Mouse (Mus musculus) hindbrain, postnatal 0 days (tissue): ENCODE data around the gene Amph. TPM values are rescaled to one million over a fixed set of nuclear protein-coding genes. Genes with fewer than 3 reads are reported as not detected.

Experiments used
- ATAC-seq: fragments of 200-750 bp; cut with Nextera tagmentation; 2 replicates; pipeline ENCODE4 v1.8.0; 2017; ENCODE audit warnings: mild to moderate bottlenecking, moderate TSS enrichment, moderate library complexity
- DNase-seq: peaks from one replicate; pipeline ENCODE4 v3.0.0-alpha.2; 2015; ENCODE audit warnings: low spot score
- H3K27ac ChIP-seq: fragments of 300-500 bp; sonication (generic); 2 replicates; pipeline ENCODE4 v1.5.1; 2014; ENCODE audit warnings: mild to moderate bottlenecking
- H3K27me3 ChIP-seq: fragments of 300-500 bp; sonication (generic); 2 replicates; pipeline ENCODE4 v1.6.1; 2014; ENCODE audit warnings: low read length, mixed read lengths; ENCODE audit not compliant: insufficient read depth
- H3K36me3 ChIP-seq: fragments of 300-500 bp; sonication (generic); 2 replicates; pipeline ENCODE4 v1.6.1; 2014; ENCODE audit warnings: low read length, mixed read lengths; ENCODE audit not compliant: insufficient read depth
- H3K4me1 ChIP-seq: fragments of 300-500 bp; sonication (generic); 2 replicates; pipeline ENCODE4 v1.6.1; 2014; ENCODE audit warnings: antibody characterized with exemption, low read length, mixed read lengths; ENCODE audit not compliant: insufficient read depth
- H3K4me2 ChIP-seq: fragments of 300-500 bp; sonication (generic); 2 replicates; pipeline ENCODE4 v1.6.1; 2014; ENCODE audit warnings: low read depth, mild to moderate bottlenecking, low read length, moderate library complexity, mixed read lengths
- H3K4me3 ChIP-seq: fragments of 300-500 bp; sonication (generic); 2 replicates; pipeline ENCODE4 v1.5.1; 2014; ENCODE audit warnings: low read length
- H3K9ac ChIP-seq: fragments of 300-500 bp; sonication (generic); replicated peaks from 2 replicates; pipeline ENCODE4 v1.6.1; 2014; ENCODE audit warnings: mild to moderate bottlenecking, low read length, moderate library complexity, mixed read lengths
- H3K9me3 ChIP-seq: fragments of 300-500 bp; sonication (generic); 2 replicates; pipeline ENCODE4 v1.6.1; 2016; ENCODE audit warnings: low read length, mixed read lengths
- CTCF ChIP-seq: IDR thresholded peaks from 2 replicates; pipeline ENCODE4 v1.5.1; 2016; ENCODE audit warnings: antibody characterized with exemption, control low read depth, low read depth
- WGBS: fragments of 180-500 bp; shearing (Covaris S2); extraction: QIAGEN DNeasy Blood & Tissue Kit; methylation state at CpG from one replicate; pipeline ENCODE4 v1.1.7; 2014; 5-methylcytosine and 5-hydroxymethylcytosine counted together
- polyA plus RNA-seq: library from polyadenylated mRNA; unstranded; fragments of >200 nt; fragmentation: Nextera tagmentation; extraction: Ambion mirVana; gene quantifications from 2 replicates; pipeline ENCODE4 v1.2.1, GENCODE M21; 2015
- total RNA-seq: library from RNA; depleted of rRNA; stranded (reverse); fragments of >200 nt; gene quantifications from 2 replicates; pipeline ENCODE4 v1.2.3, GENCODE M21; 2014

Amph gene
- total and polyA plus RNA-seq, 2 experiments from 2014 or later: 65.1 to 114 TPM

DNA sequence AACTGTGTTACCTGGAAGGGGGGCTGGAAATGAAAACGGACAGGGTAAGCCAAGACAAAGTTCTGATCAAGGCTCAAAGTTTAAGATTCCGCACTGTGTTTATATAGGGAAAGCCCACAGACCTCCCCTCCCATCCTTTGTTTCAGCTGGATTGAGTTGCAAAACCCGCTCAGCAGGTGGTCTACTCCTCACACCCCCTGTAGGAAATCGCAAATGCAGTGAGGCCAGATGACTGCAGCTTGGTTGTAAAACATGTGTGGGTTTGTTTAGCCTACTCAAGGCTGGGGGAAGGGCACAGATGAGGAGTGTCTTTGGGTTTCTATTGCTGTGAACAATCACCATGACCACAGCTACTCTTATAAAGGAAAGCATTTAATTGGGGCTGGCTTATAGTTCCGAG, 189.9 kb downstream of the Amph start:
- Histone ChIP-seq H3K4me1 (no peaks in the 10 kb centered on the region), H3K27ac (no peak overlapping the region), H3K9ac (no peak overlapping the region), H3K9me3 (no peaks in the 10 kb centered on the region), H3K27me3 (no peaks in the 10 kb centered on the region), H3K36me3 (0 out of 2 replicates have a peak, but pooled peaks cover 7% of the 10 kb centered on the region), H3K4me2 (no peak overlapping the region), H3K4me3 (no peak overlapping the region)
- no peak for TF ChIP-seq CTCF
- DNase-seq (no peak), ATAC-seq (no peak)
- 28% methylated on average over 5 of the region's 5 CpGs for WGBS

GRCm38 (mm10) chr13:19138550-19138949, 190.5 kb downstream of the Amph start:
- Histone ChIP-seq H3K36me3 (0 out of 2 replicates have a peak, but pooled peaks cover 7% of the 10 kb centered on the region), H3K9ac (no peak overlapping the region), H3K9me3 (no peaks in the 10 kb centered on the region), H3K4me3 (no peak overlapping the region), H3K27ac (no peak overlapping the region), H3K4me1 (no peaks in the 10 kb centered on the region), H3K4me2 (no peak overlapping the region), H3K27me3 (no peaks in the 10 kb centered on the region)
- whole genome bisulfite sequencing: 100% methylated on average over 2 of the region's 2 CpGs
- DNase-seq (no peak), ATAC-seq (no peak)
- TF ChIP-seq CTCF: no peak

GRCm38 (mm10) chr13:19139104-19139503, 191.1 kb downstream of the Amph start:
- no peaks in the 10 kb centered on the region for H3K4me1 ChIP-seq
- no peaks in the 10 kb centered on the region for H3K9me3 ChIP-seq
- no peak overlapping the region for H3K4me3 ChIP-seq
- WGBS: 91% methylated on average over 7 of the region's 7 CpGs
- H3K9ac ChIP-seq: no peak overlapping the region
- ATAC-seq (no peak), DNase-seq (no peak)
- no peak overlapping the region for H3K27ac ChIP-seq
- H3K27me3 ChIP-seq: no peaks in the 10 kb centered on the region
- H3K36me3 ChIP-seq: 0 out of 2 replicates have a peak, but pooled peaks cover 7% of the 10 kb centered on the region
- TF ChIP-seq CTCF: no peak
- H3K4me2 ChIP-seq: no peak overlapping the region

- whole genome bisulfite sequencing: 71% methylated on average over 1 of the region's 1 CpGs
- no peaks in the 10 kb centered on the region for H3K9me3 ChIP-seq
- H3K4me1 ChIP-seq: no peaks in the 10 kb centered on the region
- DNase-seq (no peak), ATAC-seq (no peak)
- H3K27me3 ChIP-seq: no peaks in the 10 kb centered on the region
- no peak overlapping the region for H3K27ac ChIP-seq
- no peak overlapping the region for H3K4me3 ChIP-seq
- 0 out of 2 replicates have a peak, but pooled peaks cover 7% of the 10 kb centered on the region for H3K36me3 ChIP-seq
- H3K9ac ChIP-seq: no peak overlapping the region
- TF ChIP-seq CTCF: no peak
- H3K4me2 ChIP-seq: no peak overlapping the region
Observed at GRCm38 (mm10) chr13:19139771-19140170, 191.8 kb downstream of the Amph start.

GRCm38 (mm10) chr13:19143766-19144165, 195.8 kb downstream of the Amph start:
- Histone ChIP-seq H3K27me3 (no peaks in the 10 kb centered on the region), H3K4me1 (no peaks in the 10 kb centered on the region), H3K27ac (no peak overlapping the region), H3K9me3 (no peaks in the 10 kb centered on the region), H3K9ac (no peak overlapping the region), H3K4me2 (no peak overlapping the region), H3K4me3 (no peak overlapping the region), H3K36me3 (0 out of 2 replicates have a peak, but pooled peaks cover 7% of the 10 kb centered on the region)
- no peak for ATAC-seq
- no peak for TF ChIP-seq CTCF
- 79% methylated on average over 3 of the region's 3 CpGs for WGBS
- DNase-seq: no peak

GRCm38 (mm10) chr13:19147468-19147867, 199.5 kb downstream of the Amph start:
- Histone ChIP-seq H3K9ac (no peak overlapping the region), H3K27me3 (no peaks in the 10 kb centered on the region), H3K9me3 (no peaks in the 10 kb centered on the region), H3K4me1 (no peaks in the 10 kb centered on the region), H3K36me3 (peaks cover 12% of the 10 kb centered on the region), H3K4me3 (no peak overlapping the region), H3K4me2 (no peak overlapping the region), H3K27ac (no peak overlapping the region)
- no peak for ATAC-seq
- no peak for TF ChIP-seq CTCF
- 92% methylated on average over 3 of the region's 3 CpGs for WGBS
- DNase-seq: no peak

DNA sequence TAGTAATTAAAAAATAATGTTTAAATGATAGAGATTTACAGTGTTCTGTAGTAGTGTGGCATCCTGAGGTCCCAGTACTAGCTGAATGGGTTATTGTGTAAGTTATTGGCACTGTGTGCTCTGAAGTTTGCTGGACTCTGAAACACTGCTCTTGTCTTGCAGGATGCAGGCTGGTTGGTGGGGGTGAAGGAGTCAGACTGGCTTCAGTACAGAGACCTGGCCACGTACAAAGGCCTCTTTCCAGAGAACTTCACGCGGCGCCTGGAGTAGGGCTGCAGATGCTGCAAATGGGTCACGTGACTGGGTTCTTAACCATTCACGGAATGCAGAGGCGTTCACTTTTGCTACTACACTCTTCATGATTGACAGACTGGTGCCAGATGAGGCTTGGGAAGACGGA, 201.6 kb downstream of the Amph start:
- Histone ChIP-seq H3K9me3 (no peaks in the 10 kb centered on the region), H3K9ac (no peak overlapping the region), H3K4me1 (no peaks in the 10 kb centered on the region), H3K4me2 (no peak overlapping the region), H3K27me3 (no peaks in the 10 kb centered on the region), H3K36me3 (peaks cover 12% of the 10 kb centered on the region), H3K4me3 (no peak overlapping the region), H3K27ac (no peak overlapping the region)
- DNase-seq (no peak), ATAC-seq (peak; percentile 45; the same call in 1 of the 2 replicates)
- 68% methylated on average over 8 of the region's 8 CpGs for WGBS
- TF ChIP-seq CTCF: no peak
